Mouse (Mus musculus) heart, embryonic 14.5 days (tissue): ENCODE data around the gene Cfd. TPM values are rescaled to one million over a fixed set of nuclear protein-coding genes. Genes with fewer than 3 reads are reported as not detected.
"Not testable (repeated sequence)": the region's sequence is repeated elsewhere in the genome, so short reads cannot be mapped to it uniquely, and the experiment has no call there.

Experiments
- ATAC-seq: fragments of 200-750 bp; cut with Nextera tagmentation; 2 replicates; pipeline ENCODE4 v1.8.0; 2017; ENCODE audit warnings: low read depth, moderate TSS enrichment; ENCODE audit not compliant: insufficient number of reproducible peaks, insufficient read depth, low FRiP score
- H3K27ac ChIP-seq, 2 experiments: fragments of 200-500 bp in 1 of 2; fragments of 300-500 bp in 1 of 2; sonication (generic) in 1 of 2; replicated peaks in 1 of 2; 2 replicates each; pipeline ENCODE4 v1.5.1; 2012 to 2014; ENCODE audit warnings: low read depth in 2 of 2, low read length in 2 of 2, control low read depth in 1 of 2, mild to moderate bottlenecking in 1 of 2, mixed read lengths in 1 of 2; ENCODE audit not compliant: control insufficient read depth in 1 of 2, insufficient read depth in 1 of 2
- H3K27me3 ChIP-seq: fragments of 300-500 bp; sonication (generic); 2 replicates; pipeline ENCODE4 v1.6.1; 2014; ENCODE audit warnings: mild to moderate bottlenecking, low read length, control low read depth; ENCODE audit not compliant: control insufficient read depth, insufficient read depth
- H3K36me3 ChIP-seq: fragments of 300-500 bp; sonication (generic); 2 replicates; pipeline ENCODE4 v1.6.1; 2014; ENCODE audit warnings: mild to moderate bottlenecking, control low read depth, low read length, mixed read lengths; ENCODE audit not compliant: control insufficient read depth, insufficient read depth
- H3K4me1 ChIP-seq, 2 experiments: fragments of 200-500 bp in 1 of 2; fragments of 300-500 bp in 1 of 2; sonication (generic) in 1 of 2; 2 replicates each; pipeline ENCODE4 v1.6.1; 2012 to 2014; ENCODE audit warnings: low read length in 2 of 2, control low read depth in 1 of 2, mixed read lengths in 1 of 2; ENCODE audit not compliant: control insufficient read depth in 2 of 2, insufficient read depth in 2 of 2
- H3K4me2 ChIP-seq: fragments of 300-500 bp; sonication (generic); 2 replicates; pipeline ENCODE4 v1.6.1; 2014; ENCODE audit warnings: mild to moderate bottlenecking, low read length
- H3K4me3 ChIP-seq, 2 experiments: fragments of 200-500 bp in 1 of 2; fragments of 300-500 bp in 1 of 2; sonication (generic) in 1 of 2; 2 replicates each; pipeline ENCODE4 v1.5.1; 2012 to 2014; ENCODE audit warnings: low read length in 2 of 2, mild to moderate bottlenecking in 2 of 2, control low read depth in 1 of 2, low read depth in 1 of 2, moderate library complexity in 1 of 2; ENCODE audit not compliant: control insufficient read depth in 1 of 2, insufficient read depth in 1 of 2
- H3K9ac ChIP-seq: fragments of 300-500 bp; sonication (generic); 2 replicates; pipeline ENCODE4 v1.6.1; 2014; ENCODE audit warnings: mild to moderate bottlenecking, low read length
- H3K9me3 ChIP-seq: fragments of 300-500 bp; sonication (generic); 2 replicates; pipeline ENCODE4 v1.6.1; 2016; ENCODE audit warnings: low read length, control low read depth; ENCODE audit not compliant: control insufficient read depth
- WGBS: fragments of 180-500 bp; shearing (Covaris S2); extraction: QIAGEN DNeasy Blood & Tissue Kit; methylation state at CpG from one replicate; pipeline ENCODE4 v1.1.7; 2014; 5-methylcytosine and 5-hydroxymethylcytosine counted together
- polyA plus RNA-seq: library from polyadenylated mRNA; unstranded; fragments of >200 nt; fragmentation: Nextera tagmentation; extraction: Ambion mirVana; gene quantifications from 2 replicates; pipeline ENCODE4 v1.2.1, GENCODE M21; 2014

The Cfd gene
- polyA plus RNA-seq, 1 experiment from 2014 or later: not detected

- ATAC-seq: no peak
These were observed 4.0 kb upstream of the Cfd start for GRCm38 (mm10) chr10:79886611-79887010.

GRCm38 (mm10) chr10:79889386-79889785 is 1.3 kb upstream of the Cfd start:
- 87% methylated on average over 2 of the region's 2 CpGs for WGBS
- H3K27me3 ChIP-seq: no peaks in the 10 kb centered on the region
- no peak for ATAC-seq
- no peak overlapping the region for H3K4me3 ChIP-seq
- H3K9ac ChIP-seq: no peak overlapping the region
- H3K9me3 ChIP-seq: no peaks in the 10 kb centered on the region
- no peaks in the 10 kb centered on the region for H3K4me1 ChIP-seq
- H3K4me2 ChIP-seq: no peak overlapping the region
- peaks cover 5% of the 10 kb centered on the region; the same call in 1 of the 2 replicates for H3K36me3 ChIP-seq
- H3K27ac ChIP-seq: no peak overlapping the region

More at GRCm38 (mm10) chr10:79886611-79887010, 4.0 kb upstream of the Cfd start:
- H3K27ac ChIP-seq: no peak overlapping the region
- H3K4me2 ChIP-seq: no peak overlapping the region
- peaks cover 6% of the 10 kb centered on the region; the same call in 1 of the 2 replicates for H3K27me3 ChIP-seq
- no peaks in the 10 kb centered on the region for H3K9me3 ChIP-seq
- 85% methylated on average over 8 of the region's 8 CpGs for WGBS
- no peak overlapping the region for H3K4me3 ChIP-seq
- H3K36me3 ChIP-seq: no peaks in the 10 kb centered on the region
- H3K4me1 ChIP-seq: peaks cover 9 to 12% of the 10 kb centered on the region in 2 experiments
- H3K9ac ChIP-seq: no peak overlapping the region

DNA sequence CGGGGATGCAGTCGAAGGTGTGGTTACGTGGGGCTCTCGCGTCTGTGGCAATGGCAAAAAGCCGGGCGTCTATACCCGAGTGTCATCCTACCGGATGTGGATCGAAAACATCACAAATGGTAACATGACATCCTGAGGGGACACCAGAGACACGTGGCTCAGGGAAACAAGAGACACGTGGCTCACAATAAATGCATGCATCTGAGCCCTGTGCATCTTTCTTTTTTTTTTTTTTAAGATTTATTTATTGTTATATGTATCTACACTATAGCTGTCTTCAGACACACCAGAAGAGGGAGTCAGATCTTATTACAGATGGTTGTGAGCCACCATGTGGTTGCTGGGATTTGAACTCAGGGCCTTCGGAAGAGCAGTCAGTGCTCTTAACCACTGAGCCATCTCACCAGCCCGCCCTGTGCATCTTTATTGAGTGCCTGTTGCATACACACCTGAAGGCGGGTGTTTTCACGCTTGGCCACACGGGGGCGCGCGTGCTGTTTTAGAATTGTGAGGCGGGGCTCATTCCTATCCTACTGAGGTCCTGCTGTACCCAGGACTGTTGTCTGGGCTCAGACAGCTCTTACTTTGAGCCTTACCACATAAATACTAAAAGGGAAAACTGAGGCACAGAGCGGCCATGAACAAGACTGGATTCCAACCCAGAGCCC is 1.9 kb downstream of the Cfd start:
- H3K4me3 ChIP-seq, H3K4me1 ChIP-seq, ATAC-seq, H3K27me3 ChIP-seq, H3K9me3 ChIP-seq, H3K4me2 ChIP-seq, H3K9ac ChIP-seq, H3K27ac ChIP-seq: not testable (repeated sequence)
- peaks cover 32% of the 10 kb centered on the region for H3K36me3 ChIP-seq
- WGBS: 42% methylated on average over 22 of the region's 22 CpGs

GRCm38 (mm10) chr10:79896306-79896705 is 5.7 kb downstream of the Cfd start:
- 91% methylated on average over 16 of the region's 16 CpGs for WGBS
- no peaks in the 10 kb centered on the region for H3K27me3 ChIP-seq
- no peak for ATAC-seq
- no peak overlapping the region for H3K27ac ChIP-seq
- no peak overlapping the region for H3K9ac ChIP-seq
- H3K4me2 ChIP-seq: no peak overlapping the region
- no peaks in the 10 kb centered on the region for H3K4me1 ChIP-seq
- H3K4me3 ChIP-seq: no peak overlapping the region
- peaks cover 67% of the 10 kb centered on the region for H3K36me3 ChIP-seq
- no peaks in the 10 kb centered on the region for H3K9me3 ChIP-seq

- Histone ChIP-seq H3K4me2 (no peak overlapping the region), H3K36me3 (peaks cover 72% of the 10 kb centered on the region), H3K27ac (no peak overlapping the region), H3K4me3 (no peak overlapping the region), H3K27me3 (no peaks in the 10 kb centered on the region), H3K4me1 (no peaks in the 10 kb centered on the region), H3K9ac (no peak overlapping the region), H3K9me3 (no peaks in the 10 kb centered on the region)
- 89% methylated on average over 13 of the region's 13 CpGs for WGBS
- no peak for ATAC-seq
These were observed 6.2 kb downstream of the Cfd start for GRCm38 (mm10) chr10:79896814-79897213.

- H3K36me3 ChIP-seq: peaks cover 79% of the 10 kb centered on the region
- H3K4me1 ChIP-seq: no peaks in the 10 kb centered on the region
- ATAC-seq: no peak
- no peaks in the 10 kb centered on the region for H3K27me3 ChIP-seq
- no peak overlapping the region for H3K4me3 ChIP-seq
- no peaks in the 10 kb centered on the region for H3K9me3 ChIP-seq
- WGBS: 57% methylated on average over 20 of the region's 20 CpGs
- no peak overlapping the region for H3K27ac ChIP-seq
- H3K9ac ChIP-seq: no peak overlapping the region
- H3K4me2 ChIP-seq: no peak overlapping the region
These were observed 6.9 kb downstream of the Cfd start for GRCm38 (mm10) chr10:79897316-79898245.

GRCm38 (mm10) chr10:79900951-79901410 is 10.3 kb downstream of the Cfd start:
- WGBS: 63% methylated on average over 2 of the region's 2 CpGs
- no peak for ATAC-seq
- Histone ChIP-seq H3K4me3 (no peak overlapping the region), H3K27me3 (no peaks in the 10 kb centered on the region), H3K9me3 (no peaks in the 10 kb centered on the region), H3K36me3 (peaks cover 95% of the 10 kb centered on the region), H3K4me2 (no peak overlapping the region), H3K27ac (no peak overlapping the region), H3K9ac (no peak overlapping the region), H3K4me1 (no peaks in the 10 kb centered on the region)
